Mouse (Mus musculus): ENCODE measurements around the gene Tmem140.

- TF ChIP-seq POLR2A (IDR thresholded peaks at IDR 0.05; ENCODE audit: low read depth, low read length) (no peak), CTCF (IDR thresholded peaks at IDR 0.05; ENCODE audit: borderline replicate concordance, insufficient read depth, low read length) (no peak)
Measured at GRCm38 (mm10) chr6:34902578-34902977, 39.6 kb downstream of the Tmem140 start.
